Mouse (Mus musculus) liver (tissue): ENCODE measurements around the gene Sgca.

ENCODE experiments used
- DNase-seq: peaks from one replicate; pipeline ENCODE4 v3.0.0-alpha.2; 2020; ENCODE audit warnings: mixed read lengths

Sgca gene

GRCm38 (mm10) chr11:94976199-94976598 is at the start of gene Sgca:
Gene Sgca, minus strand, starts transcription at chr11:94976327.
- no peak for DNase-seq

- no peak for DNase-seq
Observed at GRCm38 (mm10) chr11:95025227-95026012, 49.3 kb upstream of the Sgca start.

GRCm38 (mm10) chr11:95024439-95025184 is 48.5 kb upstream of the Sgca start:
- no peak for DNase-seq

GRCm38 (mm10) chr11:95023481-95023880 is 47.4 kb upstream of the Sgca start:
- DNase-seq = no peak

GRCm38 (mm10) chr11:95022237-95022992 is 46.3 kb upstream of the Sgca start:
- peak; percentile 55 for DNase-seq

GRCm38 (mm10) chr11:95015484-95015883 is 39.4 kb upstream of the Sgca start:
- no peak for DNase-seq

GRCm38 (mm10) chr11:95012487-95012886 is 36.4 kb upstream of the Sgca start:
- DNase-seq = no peak

- DNase-seq = peak; percentile 90
Observed at GRCm38 (mm10) chr11:95012075-95012474, 35.9 kb upstream of the Sgca start.

GRCm38 (mm10) chr11:95011416-95011815 is 35.3 kb upstream of the Sgca start:
- DNase-seq = no peak

- peak; percentile 73 for DNase-seq
Observed at GRCm38 (mm10) chr11:95010841-95011403, 34.8 kb upstream of the Sgca start.

- DNase-seq = peak; percentile 72
Observed at GRCm38 (mm10) chr11:95010141-95010739, 34.1 kb upstream of the Sgca start.

GRCm38 (mm10) chr11:95009629-95010014 is 33.5 kb upstream of the Sgca start, which contains the start of gene Samd14:
Gene Samd14, plus strand, starts transcription at chr11:95009879.
- DNase-seq = peak; percentile 87

- no peak for DNase-seq
Observed at GRCm38 (mm10) chr11:95008661-95009628, 32.8 kb upstream of the Sgca start.

- DNase-seq = no peak
Observed at GRCm38 (mm10) chr11:95007418-95007817, 31.3 kb upstream of the Sgca start.

GRCm38 (mm10) chr11:95006525-95007219 is 30.5 kb upstream of the Sgca start:
- DNase-seq = peak; percentile 95

- no peak for DNase-seq
Observed at GRCm38 (mm10) chr11:95006038-95006437, 29.9 kb upstream of the Sgca start.

- no peak for DNase-seq
Observed at GRCm38 (mm10) chr11:95004937-95005198, 28.7 kb upstream of the Sgca start.

- DNase-seq = no peak
Observed at GRCm38 (mm10) chr11:95004136-95004936, 28.2 kb upstream of the Sgca start.

- no peak for DNase-seq
Observed at GRCm38 (mm10) chr11:95002705-95003104, 26.6 kb upstream of the Sgca start.
